Mouse (Mus musculus) CH12.LX (cell line): Measurements from ENCODE around the gene Smim23. TPM values are rescaled to one million over a fixed set of nuclear protein-coding genes. Genes with fewer than 3 reads are reported as not detected.

ENCODE experiments used
- DNase-seq: peaks from one replicate; pipeline ENCODE4 v3.0.0-alpha.2; 2013; ENCODE audit errors: extremely low read depth
- H3K27ac ChIP-seq: 2 replicates; pipeline ENCODE4 v1.5.1; 2012; ENCODE audit warnings: low read depth, mild to moderate bottlenecking, control low read depth, moderate library complexity; ENCODE audit not compliant: insufficient read depth
- H3K27me3 ChIP-seq: replicated peaks from 2 replicates; pipeline ENCODE3; 2012; ENCODE audit warnings: inconsistent platforms
- H3K36me3 ChIP-seq, 2 experiments: replicated peaks in 1 of 2; 2 replicates each; pipeline versions ENCODE3 to v1.6.1; 2012; ENCODE audit warnings: inconsistent platforms in 1 of 2, low read length in 1 of 2, mild to moderate bottlenecking in 1 of 2, mixed read lengths in 1 of 2, moderate library complexity in 1 of 2; ENCODE audit not compliant: control insufficient read depth in 1 of 2, insufficient read depth in 1 of 2
- H3K4me1 ChIP-seq, 2 experiments: 2 replicates each; pipeline ENCODE4 v1.6.1; 2012; ENCODE audit warnings: inconsistent platforms in 1 of 2, moderate library complexity in 1 of 2; ENCODE audit not compliant: insufficient read depth in 2 of 2, control insufficient read depth in 1 of 2
- H3K4me2 ChIP-seq: 2 replicates; pipeline ENCODE4 v1.6.1; 2012; ENCODE audit warnings: low read depth, mild to moderate bottlenecking, control low read depth; ENCODE audit not compliant: poor library complexity, insufficient read depth, severe bottlenecking
- H3K4me3 ChIP-seq, 3 experiments: fragments of 150-350 bp in 1 of 3; sonication (generic) in 1 of 3; replicated peaks in 1 of 3; 2 replicates each; pipeline versions ENCODE3 to v1.5.1; 2011 to 2012; ENCODE audit warnings: low read depth in 2 of 3, low read length in 2 of 3, mild to moderate bottlenecking in 2 of 3, moderate library complexity in 2 of 3, control low read depth in 1 of 3, improper control_type of control experiment in 1 of 3, inconsistent platforms in 1 of 3, mixed read lengths in 1 of 3; ENCODE audit not compliant: poor library complexity in 1 of 3
- H3K79me2 ChIP-seq: replicated peaks from 2 replicates; pipeline ENCODE4 v1.6.1; 2012; ENCODE audit warnings: mild to moderate bottlenecking, moderate library complexity; ENCODE audit not compliant: control insufficient read depth, poor library complexity, insufficient read depth, severe bottlenecking; ENCODE audit errors: extremely low read depth
- H3K9ac ChIP-seq: 2 replicates; pipeline ENCODE4 v1.6.1; 2012; ENCODE audit warnings: low read depth, mild to moderate bottlenecking, control low read depth, moderate library complexity; ENCODE audit not compliant: insufficient read depth
- H3K9me3 ChIP-seq: replicated peaks from 2 replicates; pipeline ENCODE3; 2012; ENCODE audit warnings: low read length, inconsistent platforms, mixed read lengths
- BHLHE40 ChIP-seq: IDR thresholded peaks from 2 replicates; pipeline ENCODE4 v1.6.1; 2011; ENCODE audit warnings: mild to moderate bottlenecking, low read depth, low read length, improper control_type of control experiment
- CHD1 ChIP-seq: IDR thresholded peaks from 2 replicates; pipeline ENCODE4 v1.6.1; 2012; ENCODE audit warnings: low read depth, low read length, improper control_type of control experiment, inconsistent platforms
- CHD2 ChIP-seq: IDR thresholded peaks from 2 replicates; pipeline ENCODE4 v1.6.1; 2011; ENCODE audit warnings: low read length, improper control_type of control experiment
- CTCF ChIP-seq, 2 experiments: IDR thresholded peaks in 1 of 2; conservative IDR thresholded peaks in 1 of 2; 2 replicates each; pipeline ENCODE4 v1.5.1; 2011 to 2012; ENCODE audit warnings: low read depth in 2 of 2, low read length in 2 of 2, improper control_type of control experiment in 1 of 2, inconsistent platforms in 1 of 2, mild to moderate bottlenecking in 1 of 2, moderate library complexity in 1 of 2
- E2F4 ChIP-seq: IDR thresholded peaks from 2 replicates; pipeline ENCODE4 v1.6.1; 2011; ENCODE audit warnings: low read depth, low read length, improper control_type of control experiment; ENCODE audit not compliant: insufficient replicate concordance
- ELF1 ChIP-seq: IDR thresholded peaks from 2 replicates; pipeline ENCODE4 v1.6.1; 2014; ENCODE audit warnings: low read depth, mild to moderate bottlenecking, inconsistent platforms, low read length, improper control_type of control experiment
- ETS1 ChIP-seq: conservative IDR thresholded peaks from 2 replicates; pipeline ENCODE4 v1.6.1; 2012; ENCODE audit warnings: low read depth, mild to moderate bottlenecking, inconsistent platforms, low read length, improper control_type of control experiment, moderate library complexity
- GABPA ChIP-seq: IDR thresholded peaks from 2 replicates; pipeline ENCODE4 v1.6.1; 2012; ENCODE audit warnings: low read depth, low read length, improper control_type of control experiment, inconsistent platforms; ENCODE audit not compliant: insufficient replicate concordance
- HCFC1 ChIP-seq: IDR thresholded peaks from 2 replicates; pipeline ENCODE4 v1.6.1; 2012; ENCODE audit warnings: low read depth, mild to moderate bottlenecking, inconsistent platforms, low read length, improper control_type of control experiment
- IRF4 ChIP-seq: IDR thresholded peaks from 2 replicates; pipeline ENCODE4 v1.6.1; 2014; ENCODE audit warnings: low read depth, mild to moderate bottlenecking, inconsistent platforms, low read length, improper control_type of control experiment
- JUND ChIP-seq: conservative IDR thresholded peaks from 2 replicates; pipeline ENCODE4 v1.6.1; 2011; ENCODE audit warnings: low read depth, low read length, improper control_type of control experiment
- KAT2A ChIP-seq: IDR thresholded peaks from 2 replicates; pipeline ENCODE4 v1.6.1; 2012; ENCODE audit warnings: low read length, improper control_type of control experiment, inconsistent platforms; ENCODE audit not compliant: insufficient replicate concordance
- MAX ChIP-seq: IDR thresholded peaks from 2 replicates; pipeline ENCODE4 v1.6.1; 2011; ENCODE audit warnings: low read length, improper control_type of control experiment
- MEF2A ChIP-seq: IDR thresholded peaks from 2 replicates; pipeline ENCODE4 v1.6.1; 2014; ENCODE audit warnings: low read depth, mild to moderate bottlenecking, inconsistent platforms, low read length, improper control_type of control experiment, borderline replicate concordance
- MYC ChIP-seq: IDR thresholded peaks from 2 replicates; pipeline ENCODE4 v1.6.1; 2011; ENCODE audit warnings: low read depth, mild to moderate bottlenecking, improper control_type of control experiment, low read length
- NRF1 ChIP-seq: IDR thresholded peaks from 2 replicates; pipeline ENCODE4 v1.6.1; 2014; ENCODE audit warnings: low read depth, mild to moderate bottlenecking, inconsistent platforms, low read length, improper control_type of control experiment, moderate library complexity
- PAX5 ChIP-seq: IDR thresholded peaks from 2 replicates; pipeline ENCODE4 v1.6.1; 2012; ENCODE audit warnings: low read length, inconsistent platforms, mixed read lengths
- RAD21 ChIP-seq: IDR thresholded peaks from 2 replicates; pipeline ENCODE4 v1.6.1; 2011; ENCODE audit warnings: low read depth, mild to moderate bottlenecking, low read length, improper control_type of control experiment, moderate library complexity
- RCOR1 ChIP-seq: conservative IDR thresholded peaks from 2 replicates; pipeline ENCODE4 v1.6.1; 2012; ENCODE audit warnings: low read depth, mild to moderate bottlenecking, inconsistent platforms, low read length, improper control_type of control experiment
- SMC3 ChIP-seq: IDR thresholded peaks from 2 replicates; pipeline ENCODE4 v1.6.1; 2011; ENCODE audit warnings: low read depth, low read length, improper control_type of control experiment
- TBP ChIP-seq: conservative IDR thresholded peaks from 2 replicates; pipeline ENCODE4 v1.6.1; 2011; ENCODE audit warnings: low read depth, low read length, improper control_type of control experiment
- UBTF ChIP-seq: IDR thresholded peaks from 2 replicates; pipeline ENCODE4 v1.6.1; 2012; ENCODE audit warnings: low read depth, mild to moderate bottlenecking, inconsistent platforms, low read length, improper control_type of control experiment, moderate library complexity
- USF1 ChIP-seq: IDR thresholded peaks from 2 replicates; pipeline ENCODE4 v1.6.1; 2014; ENCODE audit warnings: low read depth, mild to moderate bottlenecking, inconsistent platforms, low read length, improper control_type of control experiment
- ZC3H11A ChIP-seq: IDR thresholded peaks from 2 replicates; pipeline ENCODE4 v1.6.1; 2012; ENCODE audit warnings: low read depth, mild to moderate bottlenecking, inconsistent platforms, low read length, improper control_type of control experiment
- ZKSCAN1 ChIP-seq: IDR thresholded peaks from 2 replicates; pipeline ENCODE4 v1.6.1; 2012; ENCODE audit warnings: low read depth, inconsistent platforms, low read length, improper control_type of control experiment, borderline replicate concordance
- ZNF384 ChIP-seq: IDR thresholded peaks from 2 replicates; pipeline ENCODE4 v1.6.1; 2012; ENCODE audit warnings: low read depth, low read length, improper control_type of control experiment, inconsistent platforms
- dilution Hi-C: fragments of 300-500 bp; cut with MboI; formaldehyde crosslinking; loops from 2 replicates; pipeline ENCODE4 v1.14.3; 2020; ENCODE audit warnings: low sequenced_read_pairs; ENCODE audit not compliant: extremely low pct_unique_long_range_greater_than_20kb, extremely low pct_ligation_motif_present
- in situ Hi-C: fragments of 300-500 bp; cut with MboI; formaldehyde crosslinking; loops from 3 replicates; pipeline ENCODE4 v1.14.3; 2019; ENCODE audit warnings: low sequenced_read_pairs, low pct_ligation_motif_present, low pct_unique_long_range_greater_than_20kb, mixed read lengths
- polyA plus RNA-seq: library from polyadenylated mRNA; unstranded; fragments of >175 nt; gene quantifications from 2 replicates; pipeline ENCODE4 v1.2.1, GENCODE M21; 2012; ENCODE audit warnings: low read depth; ENCODE audit not compliant: insufficient read length
- total RNA-seq, 2 experiments: library from RNA; depleted of rRNA; stranded (reverse); fragments of 300-350 nt in 1 of 2; fragments of >200 nt in 1 of 2; gene quantifications; 2 replicates each; pipeline ENCODE4 v1.2.3; 2012 to 2014

The Smim23 gene
- total and polyA plus RNA-seq, 3 experiments: not detected

DNA sequence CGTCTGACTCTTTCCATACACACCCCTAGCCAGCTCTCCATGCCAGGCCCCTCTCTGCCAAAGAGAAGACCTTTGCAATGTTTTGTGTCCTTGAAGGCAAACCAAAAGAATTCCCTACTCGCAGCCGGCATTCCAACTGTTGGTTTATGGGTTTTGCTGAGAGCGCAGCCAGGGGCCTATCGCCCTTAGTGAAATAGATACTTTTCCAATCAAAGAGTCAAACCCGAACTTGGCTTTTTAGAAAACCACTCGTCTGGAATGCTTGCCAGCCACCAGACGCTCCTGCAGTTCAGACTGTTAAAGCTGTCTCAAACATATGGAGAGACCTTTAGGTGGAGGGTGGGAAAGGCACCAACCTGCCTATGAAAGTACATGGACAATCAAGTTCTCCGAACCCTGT lies 15.9 kb upstream of the Smim23 start:
- dilution Hi-C loops (no loop called here), in situ Hi-C loops (no loop called here)
- Histone ChIP-seq H3K4me1 (peaks cover 0 to 2% of the 10 kb centered on the region in 2 experiments; a peak in 1 of 4 replicates), H3K4me3 (no peak overlapping the region), H3K27ac (no peak overlapping the region), H3K79me2 (no peaks in the 10 kb centered on the region), H3K36me3 (no peaks in the 10 kb centered on the region), H3K27me3 (peaks cover 22% of the 10 kb centered on the region), H3K4me2 (no peak overlapping the region), H3K9ac (no peak overlapping the region)
- DNase-seq: no peak
- TF ChIP-seq ZKSCAN1 (no peak), RCOR1 (no peak), GABPA (no peak), SMC3 (no peak), HCFC1 (no peak), ETS1 (no peak), MAX (no peak), PAX5 (no peak), ZNF384 (no peak), CHD1 (no peak), CHD2 (no peak), E2F4 (no peak), RAD21 (no peak)
- TF ChIP-seq, all 38 proteins: peak for 0
- peaks cover 10% of the 10 kb centered on the region for H3K9me3 ChIP-seq

DNA sequence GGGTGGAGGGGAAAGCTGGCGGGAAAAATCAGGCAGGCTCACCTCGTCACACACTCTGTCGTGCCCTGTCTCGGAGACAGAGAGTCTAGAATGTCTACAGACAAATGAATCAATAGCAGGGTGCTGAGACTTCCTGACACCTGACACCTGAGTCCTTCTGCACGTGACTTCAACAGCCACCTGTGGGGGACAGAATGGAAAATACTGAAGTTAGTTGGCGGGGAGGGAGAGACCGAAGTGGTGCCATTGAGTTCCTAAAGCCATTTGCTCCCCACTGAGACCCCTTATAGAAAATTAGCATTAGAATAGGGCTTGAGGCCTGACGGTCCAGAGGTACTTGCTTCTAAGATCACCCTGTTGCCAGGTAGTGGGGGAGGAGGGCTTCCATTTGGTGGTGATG lies 10.6 kb upstream of the Smim23 start:
- no peak for DNase-seq
- Histone ChIP-seq H3K79me2 (no peaks in the 10 kb centered on the region), H3K4me1 (0 out of 4 replicates have a peak, but pooled peaks cover 0 to 4% of the 10 kb centered on the region in 2 experiments), H3K4me2 (no peak overlapping the region), H3K27ac (no peak overlapping the region), H3K27me3 (peaks cover 24% of the 10 kb centered on the region), H3K36me3 (no peaks in the 10 kb centered on the region), H3K4me3 (no peak overlapping the region), H3K9ac (no peak overlapping the region), H3K9me3 (peaks cover 25% of the 10 kb centered on the region)
- TF ChIP-seq BHLHE40 (0 out of 2 replicates have a peak, but pooled peaks have one; percentile 19), CTCF (conservative IDR thresholded peaks at IDR 0.05 in 1 of 2, IDR thresholded peaks at IDR 0.05 in 1 of 2; ENCODE audit: low read depth in 2 of 2, low read length in 2 of 2) (no peak)
- dilution Hi-C loops (no loop called here), in situ Hi-C loops (no loop called here)

DNA sequence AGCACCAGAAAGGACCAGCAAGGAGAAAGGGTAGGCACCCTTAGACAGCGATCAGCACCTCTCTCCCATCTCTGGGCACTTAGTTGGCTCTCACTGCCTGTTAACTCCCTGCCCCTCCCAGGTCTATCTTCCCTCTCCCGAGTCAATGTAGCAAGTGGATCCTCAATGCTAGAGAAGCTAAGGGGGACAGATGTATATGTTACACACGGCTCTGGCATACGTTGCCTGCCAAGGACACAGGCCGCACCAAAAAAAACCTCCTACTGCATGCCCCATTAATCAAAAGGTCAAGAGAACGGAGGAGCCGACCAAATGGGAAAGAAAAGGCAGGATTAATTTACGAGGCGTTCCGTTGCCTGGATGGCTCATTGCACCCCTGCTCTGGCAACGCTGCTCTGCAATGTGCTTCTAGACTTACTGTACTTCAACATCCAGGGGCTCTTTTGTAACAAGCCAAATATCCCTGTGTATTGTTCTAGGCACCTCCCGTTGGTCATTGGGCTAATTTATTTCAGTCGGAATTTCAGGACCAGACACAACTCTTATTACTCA lies 10.0 kb upstream of the Smim23 start:
- Histone ChIP-seq H3K27me3 (peaks cover 23% of the 10 kb centered on the region), H3K27ac (no peak overlapping the region), H3K4me2 (no peak overlapping the region), H3K36me3 (no peaks in the 10 kb centered on the region), H3K4me1 (0 out of 4 replicates have a peak, but pooled peaks cover 0 to 4% of the 10 kb centered on the region in 2 experiments), H3K9ac (no peak overlapping the region), H3K4me3 (no peak overlapping the region), H3K9me3 (peaks cover 27% of the 10 kb centered on the region), H3K79me2 (no peaks in the 10 kb centered on the region)
- DNase-seq: no peak
- dilution Hi-C loops: no loop called here
- TF ChIP-seq MEF2A (no peak), NRF1 (no peak), GABPA (no peak), IRF4 (no peak), JUND (no peak), MYC (no peak), TBP (no peak), CHD2 (no peak), RCOR1 (no peak), ZC3H11A (no peak), ELF1 (no peak), USF1 (no peak), KAT2A (no peak), UBTF (no peak)
- in situ Hi-C loops: no loop called here
